Mouse (Mus musculus): Measurements from ENCODE around the gene Itprip. TPM values are rescaled to one million over a fixed set of nuclear protein-coding genes. Genes with fewer than 3 reads are reported as not detected.

Itprip gene
- polyA plus RNA-seq, 1 experiment = 0.18 TPM

DNA sequence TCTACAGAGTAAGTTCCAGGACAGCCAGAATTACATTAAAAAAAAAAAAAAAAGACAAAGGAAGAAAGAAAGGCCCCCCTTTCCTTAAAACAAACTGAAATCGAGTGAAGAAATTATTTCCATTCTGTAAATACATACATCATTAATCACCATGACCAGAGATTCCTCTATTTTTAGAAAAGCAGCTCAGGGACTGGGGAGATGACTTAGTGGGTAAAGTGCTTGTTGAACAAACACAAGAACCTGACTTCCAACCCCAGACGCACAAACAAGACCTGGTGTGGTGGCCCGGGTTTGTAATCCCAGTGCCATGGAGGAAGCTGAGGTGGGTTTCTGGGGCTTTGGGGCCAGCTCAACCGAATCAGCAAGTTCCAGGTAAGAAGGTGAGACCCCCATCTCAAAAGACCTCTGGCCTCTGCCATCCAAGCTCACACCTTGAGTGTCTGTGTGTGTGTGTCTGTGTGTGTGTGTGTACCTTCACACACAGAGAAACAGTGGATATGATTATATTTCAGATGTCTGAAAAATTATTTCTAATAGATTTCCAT lies 51.4 kb downstream of the Itprip start:
- Histone ChIP-seq H3K9me3 (ENCODE audit: control insufficient read depth, low read length) (no peaks in the 10 kb centered on the region), H3K27me3 (ENCODE audit: control insufficient read depth) (peaks cover 13% of the 10 kb centered on the region), H3K36me3 (ENCODE audit: control insufficient read depth) (0 out of 2 replicates have a peak, but pooled peaks cover 2% of the 10 kb centered on the region), H3K4me3 (replicated peaks) (no peak overlapping the region), H3K4me1 (ENCODE audit: control insufficient read depth) (peaks cover 15% of the 10 kb centered on the region)
- TF ChIP-seq GATA1 (IDR thresholded peaks at IDR 0.05; ENCODE audit: low read length) = no peak
- no peak for TF ChIP-seq TAL1 (IDR thresholded peaks at IDR 0.05; ENCODE audit: low read length)

DNA sequence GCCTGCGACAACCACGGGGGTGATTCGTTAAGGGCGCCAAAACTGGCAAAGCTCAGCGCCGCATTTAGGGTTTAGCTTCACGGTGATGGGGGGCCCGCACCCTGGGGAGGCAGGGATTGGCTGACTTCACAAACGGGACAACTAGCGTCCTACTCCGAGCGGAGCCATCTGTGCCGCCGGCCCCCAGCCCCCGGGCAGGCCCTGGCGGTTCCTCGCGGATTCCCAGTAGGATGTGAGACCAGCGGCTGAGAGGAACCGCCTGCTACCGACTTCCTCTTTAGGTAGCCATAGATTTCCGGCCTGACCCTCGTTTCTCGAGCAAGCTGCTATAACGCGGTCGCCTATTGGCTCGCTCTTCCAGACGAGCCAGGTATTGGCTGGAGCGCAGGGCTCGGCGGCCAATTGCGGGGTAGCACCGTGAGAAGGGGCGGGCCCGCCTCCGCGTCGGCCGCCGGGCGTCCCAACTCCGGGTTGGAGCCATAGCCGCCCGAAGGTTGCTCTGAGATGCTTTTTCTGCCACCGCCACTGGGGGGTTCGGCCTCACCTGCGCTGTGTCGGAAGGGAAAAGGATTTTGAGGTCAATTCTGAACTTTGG lies 53.6 kb downstream of the Itprip start, which contains the start of gene Gsto2:
Gsto2 (plus strand) TSS at position 182 of the 595 bp plus-strand sequence.
- peaks cover 2% of the 10 kb centered on the region; the same call in 1 of the 2 replicates for H3K36me3 ChIP-seq (ENCODE audit: control insufficient read depth)

DNA sequence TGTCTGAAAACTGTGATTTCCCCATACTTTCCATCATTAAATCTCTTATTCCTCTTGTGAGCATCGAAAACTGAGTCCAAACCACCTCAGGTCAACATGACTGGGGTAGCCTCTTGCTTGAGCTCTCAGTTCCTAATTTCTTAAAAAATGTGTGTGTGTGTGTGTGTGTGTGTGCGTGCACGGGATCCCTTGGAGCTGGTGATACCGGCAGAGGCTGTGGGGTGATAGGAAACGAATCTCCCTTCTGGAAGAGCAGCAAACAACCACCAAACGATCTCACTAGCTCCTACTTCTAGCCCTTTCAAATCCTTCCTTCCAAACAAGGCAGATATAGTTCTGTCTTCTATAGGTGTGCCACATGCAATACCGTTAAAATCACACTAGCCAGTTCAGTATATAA lies 54.4 kb downstream of the Itprip start:
- no peaks in the 10 kb centered on the region for H3K9me3 ChIP-seq (ENCODE audit: control insufficient read depth, low read length)
- H3K4me3 ChIP-seq (replicated peaks) = peak overlapping the region; percentile 83
- peaks cover 2% of the 10 kb centered on the region; the same call in 1 of the 2 replicates for H3K36me3 ChIP-seq (ENCODE audit: control insufficient read depth)
- peaks cover 5% of the 10 kb centered on the region for H3K27me3 ChIP-seq (ENCODE audit: control insufficient read depth)
- no peak for TF ChIP-seq GATA1 (IDR thresholded peaks at IDR 0.05; ENCODE audit: low read length)
- TF ChIP-seq TAL1 (IDR thresholded peaks at IDR 0.05; ENCODE audit: low read length) = no peak
- H3K4me1 ChIP-seq (ENCODE audit: control insufficient read depth) = peaks cover 15% of the 10 kb centered on the region

More for the DNA sequence above, 53.6 kb downstream of the Itprip start, which contains the start of gene Gsto2:
- H3K9me3 ChIP-seq (ENCODE audit: control insufficient read depth, low read length) = no peaks in the 10 kb centered on the region
- H3K4me1 ChIP-seq (ENCODE audit: control insufficient read depth) = peaks cover 15% of the 10 kb centered on the region
- peak within 1 kb of the TSS; percentile 83 for H3K4me3 ChIP-seq (replicated peaks)
- TF ChIP-seq GATA1 (IDR thresholded peaks at IDR 0.05; ENCODE audit: low read length) (no peak), TAL1 (IDR thresholded peaks at IDR 0.05; ENCODE audit: low read length) (no peak)
- peaks cover 9% of the 10 kb centered on the region for H3K27me3 ChIP-seq (ENCODE audit: control insufficient read depth)

DNA sequence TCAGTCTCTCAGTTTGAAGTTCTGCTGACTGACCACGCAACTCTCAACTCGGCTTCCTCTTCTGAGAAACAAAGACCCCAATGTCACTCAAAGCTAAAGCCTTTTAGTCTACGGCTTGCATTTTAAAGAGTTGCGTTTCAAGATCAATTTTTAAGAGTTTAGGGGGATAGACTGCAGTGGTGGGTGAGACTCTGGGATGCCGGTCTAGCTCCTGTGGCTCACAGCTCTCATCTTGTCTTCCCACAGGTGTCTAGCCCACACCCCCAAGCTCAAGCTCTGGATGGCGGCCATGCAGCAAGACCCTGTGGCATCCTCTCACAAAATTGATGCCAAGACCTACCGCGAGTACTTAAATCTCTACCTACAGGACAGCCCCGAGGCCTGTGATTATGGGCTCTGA lies 55.0 kb downstream of the Itprip start:
- H3K4me1 ChIP-seq (ENCODE audit: control insufficient read depth) = peaks cover 15% of the 10 kb centered on the region
- H3K27me3 ChIP-seq (ENCODE audit: control insufficient read depth) = peaks cover 4% of the 10 kb centered on the region; the same call in 1 of the 2 replicates
- H3K4me3 ChIP-seq (replicated peaks) = no peak overlapping the region
- TF ChIP-seq TAL1 (IDR thresholded peaks at IDR 0.05; ENCODE audit: low read length) (no peak), GATA1 (IDR thresholded peaks at IDR 0.05; ENCODE audit: low read length) (no peak)
- no peaks in the 10 kb centered on the region for H3K9me3 ChIP-seq (ENCODE audit: control insufficient read depth, low read length)
- peaks cover 5% of the 10 kb centered on the region; the same call in 1 of the 2 replicates for H3K36me3 ChIP-seq (ENCODE audit: control insufficient read depth)

DNA sequence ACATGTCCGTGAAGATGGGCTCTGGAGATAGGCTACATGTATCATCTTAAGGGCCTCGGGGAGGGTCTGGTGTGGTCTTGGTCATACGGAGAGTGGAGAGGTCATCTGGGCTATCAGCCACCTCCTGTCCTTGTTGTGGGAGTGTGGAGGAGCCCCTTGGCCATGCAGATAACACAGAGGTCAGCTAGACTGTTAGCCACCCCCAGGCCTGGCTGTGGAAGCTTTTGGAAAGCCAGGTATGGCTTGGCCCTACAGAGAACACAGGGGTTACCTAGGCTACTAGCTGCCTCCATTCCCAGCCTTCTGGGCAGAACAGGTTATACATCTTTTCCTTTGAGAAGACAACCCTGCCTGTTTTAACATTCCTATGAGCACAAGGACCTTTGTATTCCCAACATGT lies 56.5 kb downstream of the Itprip start:
- Histone ChIP-seq H3K27me3 (ENCODE audit: control insufficient read depth) (peaks cover 2% of the 10 kb centered on the region; the same call in 1 of the 2 replicates), H3K4me3 (replicated peaks) (no peak overlapping the region), H3K4me1 (ENCODE audit: control insufficient read depth) (peaks cover 15% of the 10 kb centered on the region), H3K36me3 (ENCODE audit: control insufficient read depth) (peaks cover 7% of the 10 kb centered on the region; the same call in 1 of the 2 replicates), H3K9me3 (ENCODE audit: control insufficient read depth, low read length) (no peaks in the 10 kb centered on the region)
- TF ChIP-seq TAL1 (IDR thresholded peaks at IDR 0.05; ENCODE audit: low read length) (no peak), GATA1 (IDR thresholded peaks at IDR 0.05; ENCODE audit: low read length) (no peak)

DNA sequence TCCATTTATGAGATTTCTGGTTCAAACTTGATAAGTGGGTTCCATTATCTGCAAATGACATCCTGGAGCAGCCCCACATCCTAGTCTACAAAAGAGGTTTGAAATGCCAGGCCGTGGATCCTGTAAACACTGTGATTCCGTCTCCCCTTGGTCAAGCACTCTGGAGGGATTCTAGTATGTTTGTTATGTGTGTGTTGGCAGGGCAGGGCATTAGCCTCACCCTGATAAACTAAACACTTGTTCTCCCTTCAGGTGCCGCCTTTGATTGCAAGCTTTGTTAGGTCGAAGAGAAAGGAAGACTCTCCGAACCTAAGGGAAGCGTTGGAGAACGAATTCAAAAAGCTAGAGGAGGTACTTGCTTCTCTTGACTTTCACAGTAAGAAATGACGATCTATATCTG lies 59.9 kb downstream of the Itprip start:
- Histone ChIP-seq H3K36me3 (ENCODE audit: control insufficient read depth) (peaks cover 6% of the 10 kb centered on the region; the same call in 1 of the 2 replicates), H3K9me3 (ENCODE audit: control insufficient read depth, low read length) (no peaks in the 10 kb centered on the region), H3K4me1 (ENCODE audit: control insufficient read depth) (peaks cover 15% of the 10 kb centered on the region), H3K27me3 (ENCODE audit: control insufficient read depth) (peaks cover 14% of the 10 kb centered on the region), H3K4me3 (replicated peaks) (no peak overlapping the region)
- TF ChIP-seq TAL1 (IDR thresholded peaks at IDR 0.05; ENCODE audit: low read length) (no peak), GATA1 (IDR thresholded peaks at IDR 0.05; ENCODE audit: low read length) (no peak)

DNA sequence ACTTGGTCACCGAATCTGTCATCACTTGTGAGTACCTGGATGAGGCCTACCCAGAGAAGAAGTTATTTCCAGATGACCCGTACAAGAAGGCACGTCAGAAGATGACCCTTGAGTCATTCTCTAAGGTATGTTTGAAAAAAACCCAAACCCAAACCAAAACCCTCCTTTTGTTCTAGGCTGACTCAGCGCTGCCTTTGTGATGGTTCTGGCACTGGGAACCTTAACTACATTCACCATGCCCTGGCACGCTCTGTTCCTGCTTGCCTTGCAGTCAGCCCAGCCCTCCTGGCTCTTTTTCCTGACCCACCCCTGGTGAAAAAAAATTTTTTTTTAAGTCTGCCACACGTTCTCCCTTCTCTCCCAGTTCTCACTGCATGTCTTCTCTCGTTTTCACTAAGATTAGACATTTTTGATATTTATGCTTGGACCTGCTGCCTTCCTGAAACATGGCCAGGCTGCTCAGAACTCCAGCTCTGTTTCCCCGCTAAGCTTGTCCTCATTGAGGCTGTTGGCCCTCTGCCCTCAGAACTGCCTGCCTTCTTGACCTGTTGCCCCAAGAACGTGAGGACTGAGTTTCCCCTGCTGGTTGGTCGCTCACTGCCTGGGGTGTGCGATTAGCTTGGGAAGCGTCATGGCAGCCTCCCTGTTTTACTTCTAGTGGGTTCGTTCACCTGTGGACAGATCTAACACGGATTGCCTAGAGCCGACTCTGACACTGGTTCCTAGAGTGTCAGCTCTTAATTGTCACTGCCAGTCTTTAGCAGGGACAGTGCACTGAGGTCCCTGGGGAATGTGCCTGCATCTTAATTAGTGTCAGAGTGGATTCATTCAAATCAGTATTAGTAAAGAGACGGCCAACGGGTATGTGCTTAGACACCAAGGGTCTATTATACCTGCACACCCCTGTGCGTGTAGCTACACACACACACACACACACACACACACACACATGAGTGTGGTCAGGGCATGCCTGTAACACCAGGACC lies 60.8 kb downstream of the Itprip start:
- Histone ChIP-seq H3K4me1 (ENCODE audit: control insufficient read depth) (peaks cover 15% of the 10 kb centered on the region), H3K27me3 (ENCODE audit: control insufficient read depth) (peaks cover 19% of the 10 kb centered on the region), H3K36me3 (ENCODE audit: control insufficient read depth) (peaks cover 4% of the 10 kb centered on the region; the same call in 1 of the 2 replicates), H3K9me3 (ENCODE audit: control insufficient read depth, low read length) (no peaks in the 10 kb centered on the region), H3K4me3 (replicated peaks) (no peak overlapping the region)
- no peak for TF ChIP-seq TAL1 (IDR thresholded peaks at IDR 0.05; ENCODE audit: low read length)
- TF ChIP-seq GATA1 (IDR thresholded peaks at IDR 0.05; ENCODE audit: low read length) = no peak

DNA sequence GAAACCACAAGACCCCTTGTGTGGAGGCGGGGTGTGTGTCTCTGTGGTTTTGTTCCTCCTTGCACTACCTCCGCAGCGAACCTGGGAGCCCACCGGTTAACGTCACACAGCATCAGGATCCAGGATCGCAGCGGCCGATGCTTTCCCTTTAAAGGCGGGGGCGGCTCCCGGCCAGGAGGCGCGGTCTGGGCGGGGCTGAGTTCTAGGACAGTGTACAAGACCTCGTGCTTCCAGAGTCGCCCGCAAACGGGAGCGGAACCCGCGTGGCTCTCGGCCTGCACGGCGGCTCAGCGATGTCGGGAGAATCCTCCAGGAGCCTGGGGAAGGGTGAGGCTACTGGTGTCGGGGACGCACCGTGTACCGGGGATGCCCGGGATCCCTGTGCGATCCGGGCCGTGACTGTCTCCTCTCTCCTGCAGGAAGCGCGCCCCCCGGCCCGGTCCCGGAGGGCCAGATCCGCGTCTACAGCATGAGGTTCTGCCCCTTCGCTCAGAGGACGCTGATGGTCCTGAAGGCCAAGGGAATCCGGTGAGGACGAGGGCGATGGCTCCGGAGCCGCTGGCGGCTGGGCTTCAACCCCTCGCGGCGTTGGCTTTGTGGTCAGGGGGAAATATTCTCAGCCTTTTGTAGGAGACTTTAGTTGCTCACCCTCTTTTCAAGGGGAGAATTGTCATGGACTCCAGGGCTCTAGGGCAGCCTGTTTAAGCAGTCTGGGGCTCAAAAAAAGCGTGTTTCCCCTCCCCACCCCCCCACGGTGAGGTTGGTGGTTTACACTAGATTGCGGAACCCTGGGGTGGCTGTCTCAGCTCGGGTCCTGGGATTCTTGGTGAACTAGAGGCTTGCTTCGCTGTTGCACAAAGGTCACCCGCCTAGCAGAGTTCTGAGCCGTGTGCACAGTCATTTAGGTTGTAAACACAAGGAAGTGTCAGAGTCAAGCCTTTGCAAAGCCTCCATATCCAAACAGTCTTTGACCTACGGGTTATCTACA lies 64.0 kb downstream of the Itprip start, which contains the start of gene Gsto1:
Gsto1 (plus strand) TSS at position 175 of the 988 bp plus-strand sequence.
- H3K9me3 ChIP-seq (ENCODE audit: control insufficient read depth, low read length) = no peaks in the 10 kb centered on the region
- peaks cover 15% of the 10 kb centered on the region for H3K4me1 ChIP-seq (ENCODE audit: control insufficient read depth)
- TF ChIP-seq GATA1 (IDR thresholded peaks at IDR 0.05; ENCODE audit: low read length) (no peak), TAL1 (IDR thresholded peaks at IDR 0.05; ENCODE audit: low read length) (no peak)
- peaks cover 19% of the 10 kb centered on the region for H3K27me3 ChIP-seq (ENCODE audit: control insufficient read depth)
- peaks cover 4% of the 10 kb centered on the region; the same call in 1 of the 2 replicates for H3K36me3 ChIP-seq (ENCODE audit: control insufficient read depth)
- H3K4me3 ChIP-seq (replicated peaks) = peak within 1 kb of the TSS; percentile 64
